Mouse (Mus musculus): ENCODE results near the gene Gdf15.

GRCm38 (mm10) chr8:70644065-70644464 lies 11.8 kb upstream of the Gdf15 start:
- TF ChIP-seq CTCF (IDR thresholded peaks at IDR 0.05; ENCODE audit: low read depth) = peak; percentile 51
- TF ChIP-seq EP300 (optimal IDR thresholded peaks at IDR 0.05) = no peak
